In genomic region chr5:91413814-91414213, GRCm38 (mm10) we compare ENCODE assay signal across 18 mouse cellular contexts. TPM values are rescaled to one million over a fixed set of nuclear protein-coding genes. Genes with fewer than 3 reads are reported as not detected.
DNase-seq lines count a peak whose midpoint lies in the region; ATAC-seq lines count a peak whose summit lies in the region.
"Had no signal": no experiment of that assay in that cellular context is flagged by ENCODE, and none has a peak within 500 bp of the region (broad histone marks: within the 10 kb centered on the region; RNA-seq: fewer than 3 reads in every experiment).

No protein-coding gene starts in this region.

- peak; percentile 5 for DNase-seq in cerebellum, adult 18-20 months
- no peak for DNase-seq in cerebellum, postnatal 14 days
- peak; percentile 11 to 24 for DNase-seq in heart, adult 18-20 months
- DNase-seq in left cerebral cortex, adult 11 months (ENCODE audit: low spot score): peak; percentile 4
- no peak for DNase-seq in left cerebral cortex, postnatal 4 days
- peak; percentile 20 to 40 for DNase-seq in left cerebral cortex, postnatal 14 days (ENCODE audit: low spot score in 2 of 2)
- no peak for DNase-seq in forebrain, embryonic 14.5 days (ENCODE audit: low spot score)
- DNase-seq: adrenal gland, postnatal 25 days; kidney, postnatal 10 days; lung, postnatal 14 days; thymus, postnatal 14 days had no signal

- no peaks in the 10 kb centered on the region for H3K9me3 ChIP-seq in heart, embryonic 12.5 days (replicated peaks)
- H3K9me3 ChIP-seq in forebrain, embryonic 14.5 days (replicated peaks; ENCODE audit: control insufficient read depth, low read length): no peaks in the 10 kb centered on the region
- H3K9me3 ChIP-seq: forebrain, embryonic 15.5 days; hindbrain, embryonic 15.5 days; limb, embryonic 13.5 days had no signal

- no peaks in the 10 kb centered on the region for H3K36me3 ChIP-seq in heart, embryonic 12.5 days
- no peaks in the 10 kb centered on the region for H3K36me3 ChIP-seq in forebrain, embryonic 14.5 days (ENCODE audit: control insufficient read depth, insufficient read depth, low read length)
- H3K36me3 ChIP-seq: forebrain, embryonic 15.5 days; hindbrain, embryonic 15.5 days; limb, embryonic 13.5 days; neural tube, embryonic 13.5 days had no signal

- no peak for ATAC-seq in heart, embryonic 12.5 days (ENCODE audit: insufficient number of reproducible peaks, low FRiP score)
- no peak for ATAC-seq in forebrain, embryonic 14.5 days
- ATAC-seq: forebrain, embryonic 15.5 days; intestine, postnatal 0 days had no signal

- no peaks in the 10 kb centered on the region for H3K27me3 ChIP-seq in heart, embryonic 12.5 days (replicated peaks)
- H3K27me3 ChIP-seq in forebrain, embryonic 14.5 days (replicated peaks; ENCODE audit: control insufficient read depth, insufficient read depth, low read length): no peaks in the 10 kb centered on the region
- H3K27me3 ChIP-seq: forebrain, embryonic 15.5 days; hindbrain, embryonic 15.5 days; limb, embryonic 13.5 days; neural tube, embryonic 13.5 days had no signal

- no peaks in the 10 kb centered on the region for H3K4me1 ChIP-seq in heart, embryonic 12.5 days (replicated peaks)
- no peaks in the 10 kb centered on the region for H3K4me1 ChIP-seq in forebrain, embryonic 14.5 days (ENCODE audit: control insufficient read depth, insufficient read depth, low read length)
- H3K4me1 ChIP-seq: forebrain, embryonic 15.5 days; hindbrain, embryonic 15.5 days; limb, embryonic 13.5 days; neural tube, embryonic 13.5 days had no signal

- H3K4me2 ChIP-seq in heart, embryonic 12.5 days: no peak overlapping the region
- no peak overlapping the region for H3K4me2 ChIP-seq in forebrain, embryonic 14.5 days (ENCODE audit: low read length)
- H3K4me2 ChIP-seq: forebrain, embryonic 15.5 days; hindbrain, embryonic 15.5 days; limb, embryonic 13.5 days; neural tube, embryonic 13.5 days had no signal

- intact Hi-C loops in left cerebral cortex, postnatal 4 days (cut with DNase I): no loop called here
- intact Hi-C loops in left cerebral cortex, postnatal 14 days (cut with DNase I): no loop called here

- no peak overlapping the region for H3K4me3 ChIP-seq in heart, embryonic 12.5 days
- no peak overlapping the region for H3K4me3 ChIP-seq in forebrain, embryonic 14.5 days (ENCODE audit: low read depth, low read length)
- H3K4me3 ChIP-seq: forebrain, embryonic 15.5 days; hindbrain, embryonic 15.5 days; limb, embryonic 13.5 days; neural tube, embryonic 13.5 days had no signal

- 64% methylated on average over 8 of the region's 8 CpGs for WGBS in heart, embryonic 12.5 days
- 90% methylated on average over 8 of the region's 8 CpGs for WGBS in forebrain, embryonic 14.5 days

- H3K27ac ChIP-seq in heart, embryonic 12.5 days (ENCODE audit: poor library complexity, severe bottlenecking): no peak overlapping the region
- H3K27ac ChIP-seq in forebrain, embryonic 14.5 days (ENCODE audit: low read depth, low read length): no peak overlapping the region
- H3K27ac ChIP-seq: forebrain, embryonic 15.5 days; hindbrain, embryonic 15.5 days; limb, embryonic 13.5 days; neural tube, embryonic 13.5 days had no signal

- H3K9ac ChIP-seq in heart, embryonic 12.5 days: no peak overlapping the region
- no peak overlapping the region for H3K9ac ChIP-seq in forebrain, embryonic 14.5 days (ENCODE audit: low read length)
- H3K9ac ChIP-seq: forebrain, embryonic 15.5 days; hindbrain, embryonic 15.5 days; limb, embryonic 13.5 days; neural tube, embryonic 13.5 days had no signal

RNA-seq across cellular contexts. Expression of gene Btc, which starts 11.0 kb away (rescaled TPM):
- 1 to 10 TPM; 1.6 to 2.5 TPM for total RNA-seq in heart, adult 18-20 months (2021)
- 0.78 and 1.3 TPM in 2 replicates for polyA plus RNA-seq in heart, embryonic 12.5 days (2016; fragmentation: Nextera tagmentation; extraction: Ambion mirVana)
- total RNA-seq in left cerebral cortex, postnatal 4 days (2021): under 1 TPM in 1 of 2 experiments, not detected in 1; 0.28 TPM
- total RNA-seq in left cerebral cortex, postnatal 14 days (2021): under 1 TPM; 0.37 to 0.49 TPM
- polyA plus RNA-seq in forebrain, embryonic 14.5 days (2014; fragmentation: Nextera tagmentation; extraction: Ambion mirVana): 0.14 and 0.15 TPM in 2 replicates
- total RNA-seq: monocyte, adult 5-6 weeks had no signal
- polyA plus RNA-seq: hindbrain, embryonic 15.5 days; neural tube, embryonic 13.5 days had no signal

Comparison
In these comparisons a context has a peak if more than half of its experiments do, and no peak if none do; other contexts are left out.
1. DNase-seq: peak in cerebellum, adult 18-20 months (2 of 2), heart, adult 18-20 months (2 of 2), left cerebral cortex, adult 11 months (single experiment) and left cerebral cortex, postnatal 14 days (2 of 2); none in cerebellum, postnatal 14 days (0 of 2), left cerebral cortex, postnatal 4 days (single experiment) and forebrain, embryonic 14.5 days (single experiment).